Mouse (Mus musculus): ENCODE results near the gene Ryk.

The Ryk gene

DNA sequence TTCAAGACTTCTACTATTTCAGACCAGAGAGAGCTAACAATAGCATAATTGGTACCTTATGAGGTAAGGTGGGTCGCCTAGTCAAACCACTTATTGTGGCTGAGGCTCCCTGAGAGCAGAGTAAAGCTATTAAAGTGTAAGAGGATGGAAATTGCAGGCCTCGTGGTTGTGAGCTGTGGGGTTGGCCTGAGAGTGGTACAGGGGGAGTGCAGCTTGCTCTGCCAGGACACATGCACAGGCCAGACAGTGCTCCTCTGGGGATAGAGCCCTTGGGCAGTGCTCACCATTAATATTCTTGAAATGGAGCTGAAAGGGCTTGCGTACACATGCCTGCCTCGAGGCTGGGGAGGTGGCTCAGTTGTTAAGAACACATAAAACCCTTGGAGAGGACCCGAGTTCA is 23.6 kb downstream of the Ryk start:
- in situ Hi-C loops (cut with MboI, MseI) = no loop called here

DNA sequence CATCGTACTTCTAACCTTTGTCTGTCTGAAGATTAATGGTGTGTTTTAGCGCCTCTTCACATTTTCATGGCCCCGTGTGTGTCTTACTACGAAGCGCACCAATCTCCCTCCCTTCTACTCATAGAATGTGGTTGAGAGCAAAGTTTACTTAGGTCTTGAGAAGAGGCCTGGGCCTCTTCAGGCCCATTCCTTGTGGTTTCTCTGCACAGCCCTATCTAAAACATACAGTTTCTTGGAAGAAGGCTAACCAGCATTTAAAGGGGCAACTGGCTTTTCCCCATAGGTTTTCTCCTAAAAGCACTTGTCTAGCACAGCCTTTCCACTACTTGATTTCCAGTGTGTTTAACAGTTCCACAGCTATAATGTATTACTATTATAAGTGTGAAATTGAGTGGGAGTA is 24.7 kb downstream of the Ryk start:
- in situ Hi-C loops (cut with MboI, MseI) = no loop called here

DNA sequence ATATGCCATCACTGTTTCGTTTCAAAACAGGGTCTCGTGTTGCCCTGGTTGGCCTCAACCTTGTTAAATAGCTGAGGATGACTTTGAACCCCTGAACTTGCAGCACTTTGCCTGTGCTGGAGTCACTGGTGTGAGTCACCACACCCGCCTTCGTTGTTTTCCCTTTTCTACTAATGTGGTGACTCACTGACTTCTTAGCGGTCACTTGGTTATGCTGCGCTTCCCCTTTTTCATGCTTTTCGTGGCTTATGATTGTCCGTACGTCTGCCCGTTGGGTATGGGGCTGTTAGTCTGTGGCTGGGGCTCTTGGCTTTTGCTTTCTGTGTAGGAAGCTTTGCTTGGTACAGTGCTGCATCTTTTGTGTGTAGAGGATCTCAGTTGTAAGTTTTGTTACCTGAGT is 25.2 kb downstream of the Ryk start:
- in situ Hi-C loops (cut with MboI, MseI) = loop anchor here (10.0 kb wide), 1 partner anchor 145 kb away; the partner anchor contains the start of gene Amotl2

DNA sequence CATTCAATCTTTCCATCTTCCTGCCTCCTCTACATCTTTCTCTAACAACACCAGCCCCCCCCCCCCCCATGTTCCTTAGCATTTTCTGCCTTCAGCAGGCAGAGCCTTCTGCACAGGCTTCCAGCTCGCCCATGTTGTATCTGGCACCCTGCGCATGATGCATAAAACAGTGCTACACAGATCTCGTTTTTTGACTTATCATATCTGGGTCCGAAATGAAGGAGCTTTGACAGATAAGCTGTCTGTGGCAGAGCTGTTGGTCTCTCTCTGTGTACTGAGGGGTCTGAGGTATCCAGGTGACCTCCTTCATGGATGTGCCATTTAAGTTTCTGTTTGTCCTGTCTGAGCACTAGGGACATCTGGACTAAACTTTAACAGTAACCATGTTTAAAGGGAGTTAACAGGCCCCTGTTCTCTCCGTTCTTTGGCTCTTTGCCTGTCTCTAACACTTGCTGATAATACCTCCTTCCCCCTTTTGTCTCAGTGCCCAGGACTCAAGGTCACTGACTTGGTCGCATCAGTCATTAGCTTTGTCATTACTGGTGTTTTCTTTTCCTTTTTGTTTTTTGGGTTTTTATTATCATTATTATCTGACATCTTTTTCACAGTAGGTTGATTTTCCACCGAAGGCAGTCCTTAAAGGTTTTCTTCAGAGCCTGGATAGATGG is 26.2 kb downstream of the Ryk start:
- in situ Hi-C loops (cut with MboI, MseI) = loop anchor here (10.0 kb wide), 1 partner anchor 146 kb away; the partner anchor contains the start of gene Amotl2

DNA sequence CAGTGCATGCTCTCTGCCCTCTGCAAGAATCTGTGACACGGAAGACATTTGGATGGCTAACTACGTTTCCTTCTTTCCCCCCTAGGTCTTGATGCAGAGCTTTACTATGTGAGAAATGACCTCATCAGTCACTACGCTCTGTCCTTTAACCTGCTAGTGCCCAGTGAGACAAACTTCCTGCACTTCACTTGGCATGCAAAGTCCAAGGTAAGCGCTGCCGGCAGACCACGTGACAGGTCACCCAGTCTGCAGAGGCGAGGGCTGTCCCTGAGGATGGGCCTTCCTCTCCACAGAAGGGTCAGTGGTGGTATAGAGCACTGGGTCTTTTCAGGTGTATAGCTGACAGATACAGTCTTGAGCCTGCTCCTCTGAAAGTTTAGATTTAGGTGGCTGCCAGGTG is 27.1 kb downstream of the Ryk start:
- in situ Hi-C loops (cut with MboI, MseI) = loop anchor here (10.0 kb wide), 1 partner anchor 147 kb away; the partner anchor contains the start of gene Amotl2

DNA sequence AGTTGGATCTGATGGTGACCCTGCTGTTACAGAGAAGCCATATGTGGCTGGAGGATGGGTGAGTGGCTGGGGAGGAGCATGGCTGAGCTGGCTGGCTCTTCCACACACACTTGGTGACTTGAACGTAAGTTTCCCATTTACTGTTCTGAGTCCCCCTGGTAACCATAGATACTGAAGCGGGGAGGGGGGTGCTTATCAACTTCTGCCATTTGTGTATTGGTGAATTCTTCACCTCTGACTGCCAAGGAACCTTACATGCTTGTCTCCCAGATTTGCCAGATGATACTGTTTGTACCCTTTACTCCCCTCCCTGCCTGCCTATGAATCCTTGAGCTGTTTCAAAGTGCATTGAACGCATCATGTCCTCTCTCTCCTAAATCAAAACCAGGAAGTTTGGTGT is 27.5 kb downstream of the Ryk start:
- in situ Hi-C loops (cut with MboI, MseI) = loop anchor here (10.0 kb wide), 1 partner anchor 147 kb away; the partner anchor contains the start of gene Amotl2

DNA sequence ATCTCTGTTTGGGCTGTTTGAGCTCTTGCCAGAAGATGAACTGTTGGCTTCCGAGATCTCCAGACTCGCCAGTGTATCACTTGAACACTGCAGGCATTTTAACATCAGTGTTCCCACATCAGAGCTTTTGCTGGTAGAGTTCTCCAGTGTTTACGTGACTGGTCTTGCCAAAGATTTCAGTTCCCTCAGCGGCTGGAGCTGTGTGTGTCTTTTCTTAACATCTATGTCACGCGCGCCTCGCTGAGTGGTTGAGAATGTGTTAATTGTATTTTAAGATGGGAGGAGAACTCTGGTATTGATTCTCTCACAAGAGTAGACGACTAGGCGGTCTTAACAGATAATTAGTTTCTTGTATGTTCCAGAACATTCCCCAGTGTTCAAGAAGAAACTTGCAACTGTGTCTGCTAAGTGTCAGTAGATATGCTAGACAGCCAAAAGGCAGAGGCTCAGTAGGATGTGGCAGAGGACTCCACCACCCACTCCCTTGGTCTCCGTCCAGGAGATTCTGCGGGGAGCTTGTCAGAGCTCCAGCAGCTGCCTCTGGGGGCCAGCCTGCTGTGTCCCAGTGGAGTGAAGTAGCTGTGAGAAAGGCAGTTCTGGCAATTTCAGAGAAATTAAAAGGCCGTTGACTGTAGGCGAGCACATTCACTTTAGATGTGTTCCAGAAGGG is 29.3 kb downstream of the Ryk start:
- in situ Hi-C loops (cut with MboI, MseI) = loop anchor here (10.0 kb wide), 1 partner anchor 149 kb away; the partner anchor contains the start of gene Amotl2

DNA sequence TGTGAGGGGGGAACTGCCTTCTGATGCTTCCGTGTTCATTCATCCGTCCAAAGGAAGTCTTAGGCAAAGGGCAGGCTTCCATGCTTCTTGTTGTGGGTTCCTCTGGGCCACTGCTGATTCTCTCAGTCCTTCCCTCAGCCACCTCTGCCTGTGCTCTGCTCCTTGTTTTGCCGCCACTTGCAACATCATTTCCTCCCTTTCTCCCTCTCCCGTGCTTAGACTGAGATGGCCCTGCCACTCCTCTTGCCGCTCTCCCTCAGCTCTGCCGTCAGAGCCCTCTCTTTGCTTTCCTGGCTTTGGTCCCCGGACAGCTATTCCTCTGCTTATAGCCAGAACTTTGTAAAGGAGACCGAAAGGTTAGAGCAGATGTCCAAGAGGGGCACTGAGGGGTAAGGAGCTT is 30.2 kb downstream of the Ryk start:
- in situ Hi-C loops (cut with MboI, MseI) = loop anchor here (10.0 kb wide), 1 partner anchor 150 kb away; the partner anchor contains the start of gene Amotl2

DNA sequence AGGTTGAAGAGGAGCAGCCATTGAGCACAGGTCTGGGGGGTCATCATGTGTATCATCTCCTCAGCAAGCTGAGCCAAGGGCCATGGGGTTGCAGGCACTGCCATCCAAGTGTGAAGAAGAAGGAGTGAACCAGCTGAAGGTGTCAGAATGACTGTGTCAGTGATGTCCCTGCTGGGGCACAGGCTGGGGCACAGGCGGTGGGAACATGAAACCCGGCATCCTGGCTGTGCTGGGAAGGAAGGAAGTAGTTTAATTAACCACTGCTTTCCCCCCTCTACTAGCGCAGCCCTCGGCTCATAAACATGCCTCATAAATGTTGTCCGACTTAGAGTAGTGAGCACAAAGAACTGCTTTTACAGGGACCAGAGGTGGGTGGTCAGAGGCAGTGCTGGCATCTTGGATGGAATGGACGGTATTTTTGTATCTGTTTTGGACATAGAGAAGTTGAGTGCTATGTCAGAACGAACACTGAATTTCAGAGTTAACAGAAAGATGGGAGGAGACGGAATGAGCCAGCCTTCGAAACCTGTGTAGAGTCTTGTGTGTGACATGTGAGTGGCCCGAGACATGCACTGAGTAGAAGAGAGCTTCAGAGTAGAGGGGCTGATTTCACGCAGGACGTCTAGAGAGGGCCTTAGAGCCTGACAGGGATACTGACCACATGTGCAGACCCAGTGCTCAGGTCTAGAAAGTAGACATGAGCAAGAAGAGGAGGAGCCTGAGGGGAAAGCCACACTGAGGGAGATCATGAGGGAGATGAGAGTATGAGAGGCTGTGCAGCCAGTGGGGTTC is 31.4 kb downstream of the Ryk start:
- in situ Hi-C loops (cut with MboI, MseI) = loop anchor here (10.0 kb wide), 1 partner anchor 151 kb away; the partner anchor contains the start of gene Amotl2

DNA sequence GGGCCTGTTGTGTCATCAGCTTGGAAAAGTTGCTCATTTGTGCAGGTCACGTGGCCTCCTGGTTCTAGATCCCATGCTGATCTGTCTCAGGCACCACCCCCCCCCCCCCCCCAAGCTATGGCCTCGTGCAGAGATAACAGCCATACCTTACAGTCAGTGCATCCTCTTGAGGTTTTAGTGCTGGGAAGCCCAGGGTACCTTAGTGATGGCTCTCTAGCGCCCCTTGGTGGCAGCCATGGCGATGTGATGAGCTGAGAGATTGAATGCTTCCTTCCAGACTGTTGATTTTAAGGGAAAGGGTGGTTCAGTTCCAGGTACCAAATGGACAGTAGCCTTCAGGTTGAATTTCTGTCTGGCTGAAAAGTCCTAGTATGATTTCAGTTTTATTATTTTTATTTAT is 32.2 kb downstream of the Ryk start:
- in situ Hi-C loops (cut with MboI, MseI) = loop anchor here (10.0 kb wide), 1 partner anchor 152 kb away; the partner anchor contains the start of gene Amotl2

DNA sequence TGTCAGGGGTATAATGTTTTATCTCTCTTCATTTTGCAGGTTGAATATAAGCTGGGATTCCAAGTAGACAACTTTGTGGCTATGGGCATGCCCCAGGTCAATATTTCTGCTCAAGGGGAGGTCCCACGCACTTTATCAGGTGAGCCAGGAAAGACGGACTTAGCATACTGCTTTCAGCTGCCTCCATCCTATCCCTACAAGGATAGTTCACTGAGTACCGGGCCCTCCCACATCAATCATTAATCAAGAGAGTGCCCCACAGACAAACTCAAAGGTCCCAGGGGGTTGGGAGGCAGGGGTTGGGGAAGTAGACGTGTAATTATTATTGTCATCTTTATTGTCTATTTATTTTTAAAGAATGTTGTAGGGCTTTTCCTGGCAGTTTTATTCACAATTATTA is 32.8 kb downstream of the Ryk start:
- in situ Hi-C loops (cut with MboI, MseI) = loop anchor here (10.0 kb wide), 1 partner anchor 153 kb away; the partner anchor contains the start of gene Amotl2

DNA sequence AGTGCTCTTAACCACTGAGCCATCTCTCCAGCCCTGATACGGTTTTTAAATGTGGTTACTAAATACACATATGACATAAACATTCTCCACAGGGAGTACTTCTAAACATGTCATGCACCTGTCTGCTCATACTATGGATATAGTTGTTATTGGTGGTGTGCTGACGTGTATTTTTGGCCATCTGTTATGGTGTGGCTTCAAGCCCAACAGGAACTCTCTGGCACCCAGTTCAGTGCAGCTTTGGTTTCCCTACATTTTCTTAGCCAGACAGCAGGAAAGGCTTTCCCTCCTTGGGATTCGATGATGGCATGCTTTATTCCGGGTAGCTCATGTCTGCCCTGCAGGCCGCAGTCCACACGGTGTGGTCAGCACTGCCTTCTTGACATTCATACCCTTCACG is 33.7 kb downstream of the Ryk start:
- in situ Hi-C loops (cut with MboI, MseI) = loop anchor here (10.0 kb wide), 1 partner anchor 154 kb away; the partner anchor contains the start of gene Amotl2

DNA sequence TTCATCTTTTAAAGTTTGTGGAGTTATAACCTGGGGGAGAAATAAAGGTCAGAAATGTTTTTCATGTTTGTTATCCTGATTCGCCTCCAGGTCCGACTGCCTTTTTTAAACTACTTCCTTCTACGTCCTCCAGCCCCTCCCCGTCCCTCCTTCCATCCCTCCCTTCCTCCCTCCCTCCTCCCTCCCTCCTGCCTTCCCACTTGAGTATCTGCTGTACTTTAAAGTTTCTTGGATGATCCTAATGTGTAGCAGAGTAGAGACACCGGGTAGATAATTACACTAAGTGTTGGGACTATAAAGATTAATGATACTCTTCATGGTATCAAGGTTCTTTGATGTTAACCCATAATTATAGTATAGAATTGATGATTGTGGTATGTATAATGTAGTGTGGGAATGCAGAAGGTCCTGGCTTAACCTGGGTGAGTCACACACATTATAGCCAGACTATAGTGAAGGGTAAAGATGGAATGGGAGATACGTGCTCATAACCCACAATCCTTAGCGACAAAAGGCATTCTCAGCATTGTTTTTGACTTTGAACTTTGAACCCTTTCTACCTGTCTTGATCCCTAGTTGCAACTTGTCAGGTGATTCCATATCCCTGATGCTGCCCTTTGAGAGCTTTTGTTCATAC is 41.5 kb downstream of the Ryk start:
- in situ Hi-C loops (cut with MboI, MseI) = loop anchor here (5.0 kb wide), 1 partner anchor 239 kb away; no protein-coding TSS in a partner anchor

DNA sequence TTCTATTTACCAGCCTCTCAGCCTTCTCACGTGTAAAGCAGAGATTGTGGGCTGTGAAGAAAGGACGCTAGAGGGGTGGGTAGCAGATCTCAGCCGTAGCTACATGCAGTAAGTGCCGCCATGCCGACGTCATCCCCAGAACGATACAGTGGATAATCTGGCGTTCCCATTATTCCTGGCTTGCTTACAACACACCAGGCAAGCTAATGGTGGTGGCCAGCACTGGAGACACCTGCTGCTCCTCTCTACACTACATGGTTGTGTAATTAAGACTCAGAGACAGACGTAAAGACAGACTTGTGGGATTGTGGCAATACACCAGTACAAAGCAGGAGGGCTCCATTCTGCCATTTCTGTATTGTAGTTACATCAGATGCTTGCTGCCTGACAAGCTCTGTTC is 43.2 kb downstream of the Ryk start:
- in situ Hi-C loops (cut with MboI, MseI) = loop anchor here (5.0 kb wide), 1 partner anchor 241 kb away; no protein-coding TSS in a partner anchor

DNA sequence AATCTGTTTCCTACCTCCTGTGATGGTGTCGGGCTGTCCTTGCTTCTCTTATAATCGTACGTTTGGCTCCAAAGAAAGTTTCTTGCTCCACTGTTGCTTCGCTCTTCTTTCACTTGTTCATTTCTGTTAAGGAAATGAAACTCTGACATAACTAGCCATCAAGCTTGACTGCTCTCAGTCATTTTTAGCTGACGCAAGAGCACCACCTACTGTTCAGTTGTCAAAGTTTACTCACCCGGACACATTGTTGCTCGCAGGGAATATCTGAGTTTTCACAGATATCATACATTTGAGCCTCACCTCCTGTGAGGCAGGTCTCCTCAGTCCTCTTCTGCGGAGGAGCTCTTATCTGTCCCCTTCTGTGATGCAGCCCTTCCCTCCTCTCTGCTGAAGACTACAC is 44.8 kb downstream of the Ryk start:
- in situ Hi-C loops (cut with MboI, MseI) = loop anchor here (5.0 kb wide), 1 partner anchor 242 kb away; no protein-coding TSS in a partner anchor

DNA sequence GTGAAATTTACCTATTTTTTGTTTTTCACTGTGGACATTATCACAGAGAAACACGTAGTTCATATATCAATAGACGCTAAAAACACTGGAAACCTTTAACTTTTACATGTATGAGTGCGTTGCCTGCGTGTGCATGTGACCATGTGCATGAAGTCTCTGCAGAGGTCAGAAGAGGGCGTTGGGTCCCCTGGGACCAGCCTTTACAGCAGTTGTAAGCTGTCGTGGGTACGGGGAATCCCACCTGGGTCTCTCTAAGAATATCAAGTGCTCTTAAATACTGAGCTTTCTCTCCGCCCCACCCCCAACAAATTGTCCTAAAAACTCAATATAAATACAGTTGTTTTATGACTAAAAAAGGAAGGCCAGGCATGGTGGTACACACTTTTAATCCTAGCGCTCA is 50.0 kb downstream of the Ryk start:
- in situ Hi-C loops (cut with MboI, MseI) = loop anchor here (5.0 kb wide), 1 partner anchor 87 kb away; no protein-coding TSS in a partner anchor

DNA sequence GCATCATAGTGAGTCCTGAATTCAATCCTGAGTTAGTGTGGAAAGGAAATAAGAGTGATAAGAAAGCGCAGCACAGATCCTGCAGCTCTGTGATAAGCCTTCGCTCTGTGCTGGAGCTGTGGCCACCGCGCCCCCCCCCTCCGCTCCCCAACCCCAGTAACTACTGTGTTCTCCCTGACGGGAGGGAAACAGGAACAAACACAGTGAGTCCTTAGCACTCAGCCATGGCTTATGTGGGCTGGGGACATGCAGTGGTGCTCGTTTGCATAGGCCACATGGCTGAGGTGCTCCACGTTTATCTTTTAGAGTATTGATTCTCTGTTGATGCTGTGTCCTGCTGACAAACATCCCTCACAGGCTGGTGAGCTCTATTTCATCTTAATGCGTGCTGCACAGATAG is 55.4 kb downstream of the Ryk start:
- in situ Hi-C loops (cut with MboI, MseI) = no loop called here

DNA sequence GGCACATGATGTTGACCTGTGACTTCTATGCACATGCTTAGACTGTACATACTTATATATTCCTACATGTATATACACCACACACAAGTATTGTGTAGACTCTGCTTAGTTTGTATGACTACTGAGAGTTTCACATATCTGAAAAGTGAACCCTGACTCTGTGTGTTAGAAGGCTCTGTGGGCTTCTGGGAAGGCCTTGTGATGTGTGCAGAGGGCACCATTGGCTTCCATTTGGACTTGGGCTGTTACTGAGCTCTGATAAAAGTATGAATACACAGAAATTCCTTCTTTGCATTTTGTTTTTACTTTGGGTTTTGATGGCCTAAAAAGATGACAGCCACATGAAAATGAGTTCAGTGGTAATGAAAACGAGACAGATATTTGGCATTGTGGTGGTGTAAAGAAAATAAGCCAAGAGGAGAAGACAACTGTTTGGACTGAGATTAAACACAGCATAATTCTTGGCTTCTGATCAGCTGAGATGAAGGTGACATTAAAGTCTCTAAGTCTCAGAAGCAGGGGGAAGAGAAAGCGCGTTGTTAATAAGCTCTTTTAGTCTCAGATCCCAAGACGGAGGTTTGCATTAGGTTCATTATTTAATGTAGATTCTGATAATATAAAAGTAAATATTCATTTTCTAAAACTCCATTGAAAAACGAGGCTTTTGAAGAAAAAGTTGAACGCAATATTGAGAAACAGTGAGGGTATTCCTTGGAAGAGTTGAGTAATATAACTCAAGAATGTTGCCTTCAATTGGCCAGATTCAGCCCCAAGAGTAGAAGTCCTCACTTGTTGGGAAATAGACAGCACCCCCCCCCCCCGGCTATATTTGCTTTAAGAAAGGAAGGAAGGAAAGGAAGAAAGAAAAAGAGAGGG is 58.0 kb downstream of the Ryk start:
- in situ Hi-C loops (cut with MboI, MseI) = no loop called here

DNA sequence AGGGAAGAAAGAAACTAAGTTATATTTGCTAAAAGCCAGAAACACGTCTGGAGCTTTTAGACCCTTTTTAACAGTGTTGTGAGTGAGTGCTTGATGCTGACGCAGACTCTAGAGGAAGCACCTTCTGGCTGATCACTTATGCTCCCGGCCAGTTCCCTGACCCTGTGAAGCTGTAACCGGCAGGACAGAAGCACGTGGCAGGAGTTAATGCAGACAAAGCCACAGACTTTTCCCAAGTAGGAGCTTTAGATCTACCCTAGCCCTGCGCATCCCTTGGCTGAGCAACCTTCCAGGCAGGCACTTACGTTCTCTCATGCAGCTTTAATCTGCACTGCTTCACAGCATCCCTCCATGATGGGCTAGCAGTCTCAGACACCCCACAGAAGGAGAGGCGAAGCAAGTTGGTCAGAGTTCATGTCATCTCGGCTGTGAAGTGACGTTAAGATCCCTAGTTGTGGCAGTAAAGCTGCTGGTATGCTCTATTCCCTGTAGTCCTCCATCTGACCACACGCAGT is 58.7 kb downstream of the Ryk start:
- in situ Hi-C loops (cut with MboI, MseI) = no loop called here

DNA sequence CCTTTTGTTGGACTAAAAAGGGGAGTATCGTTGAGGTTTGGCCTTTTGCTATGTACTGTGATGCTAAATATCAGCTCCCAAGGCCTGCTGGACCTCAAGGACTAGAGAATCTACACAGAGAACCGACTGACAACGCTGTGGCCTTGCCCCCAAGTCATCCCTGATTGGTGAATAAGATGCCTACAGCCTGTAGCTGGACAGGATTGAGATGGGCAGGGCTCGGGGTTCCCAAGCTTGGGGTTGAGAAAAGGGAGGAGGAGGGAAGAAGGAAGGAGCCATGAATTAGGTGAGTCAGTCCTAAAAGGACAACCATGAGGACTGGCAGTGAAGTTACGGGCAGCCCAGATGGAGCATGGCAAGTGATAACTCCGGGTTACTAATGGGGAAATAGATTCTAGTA is 65.2 kb downstream of the Ryk start:
- in situ Hi-C loops (cut with MboI, MseI) = loop anchor here (25.0 kb wide), 1 partner anchor 387 kb away; no protein-coding TSS in a partner anchor

Measured in regulatory T cell (primary cell).